Mouse (Mus musculus) ZHBTc4 (cell line): ENCODE data around the gene Olfr669.
A peak's percentile ranks its signal among the peaks of the same experiment; 100 is the strongest.
"Not testable (repeated sequence)": the region's sequence is repeated elsewhere in the genome, so short reads cannot be mapped to it uniquely, and the experiment has no call there.

ENCODE experiments used
- DNase-seq: peaks from one replicate; pipeline ENCODE4 v3.0.0-alpha.2; 2011; ENCODE audit warnings: low read depth, low spot score

Olfr669 gene

DNA sequence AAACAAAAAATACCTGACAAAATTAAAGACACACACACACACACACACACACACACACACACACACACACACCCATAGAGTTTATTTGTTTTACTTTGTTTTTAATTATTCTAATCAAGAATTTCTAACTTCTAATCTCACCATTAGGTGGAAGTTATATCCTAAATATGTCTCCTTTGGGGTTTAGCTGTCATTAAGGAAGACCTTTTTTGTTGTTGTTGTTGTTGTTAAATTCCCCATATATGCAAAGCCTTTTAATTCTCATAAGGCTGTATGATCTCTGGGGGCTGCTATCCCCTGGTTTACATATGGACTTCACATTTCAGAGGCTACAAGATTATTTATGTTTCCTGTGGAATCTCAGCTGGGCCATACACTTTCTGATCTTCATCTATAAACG is at the start of gene Olfr669:
TSS of gene Olfr669 (plus strand) at position 301 of the 400 bp plus-strand sequence.
- no peak for DNase-seq

GRCm38 (mm10) chr7:104895852-104896251 is 38.2 kb upstream of the Olfr669 start, which contains the start of gene Olfr666:
Gene Olfr666 (minus strand): TSS chr7:104895952.
- DNase-seq, result no peak

- DNase-seq, result no peak
These were observed 12.7 kb upstream of the Olfr669 start, which contains the start of gene Olfr667 for GRCm38 (mm10) chr7:104921382-104921781. Gene Olfr667 (minus strand): TSS chr7:104921482.

- no peak for DNase-seq
These were observed 6.1 kb upstream of the Olfr669 start, which contains the start of gene Olfr668 for GRCm38 (mm10) chr7:104927957-104928356. Gene Olfr668 (minus strand): TSS chr7:104928057.

- peak; percentile 15 for DNase-seq
These were observed 16.2 kb downstream of the Olfr669 start for GRCm38 (mm10) chr7:104950234-104950633.

DNA sequence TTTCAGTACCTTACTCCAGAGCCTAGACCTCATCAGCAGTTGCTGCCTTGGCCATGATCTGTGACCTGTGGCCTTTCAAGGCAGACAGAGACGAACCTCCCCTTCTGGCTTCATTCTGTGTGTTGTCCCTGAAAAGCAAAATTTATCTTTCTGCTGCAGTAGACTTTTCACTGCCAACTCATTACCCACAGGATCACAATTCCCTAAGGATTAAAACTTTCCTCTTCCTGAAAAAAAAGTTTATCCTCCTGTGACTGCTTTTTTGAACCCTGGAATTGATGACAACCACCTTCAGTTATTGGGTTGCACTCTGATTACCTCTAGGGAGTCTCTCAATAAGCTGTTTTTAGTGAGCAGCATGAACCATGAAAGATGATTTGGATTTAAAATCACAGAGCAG is 28.5 kb downstream of the Olfr669 start, which contains the start of gene Olfr670:
TSS of gene Olfr670 (minus strand) at position 101 of the 400 bp plus-strand sequence.
- DNase-seq, result no peak

DNA sequence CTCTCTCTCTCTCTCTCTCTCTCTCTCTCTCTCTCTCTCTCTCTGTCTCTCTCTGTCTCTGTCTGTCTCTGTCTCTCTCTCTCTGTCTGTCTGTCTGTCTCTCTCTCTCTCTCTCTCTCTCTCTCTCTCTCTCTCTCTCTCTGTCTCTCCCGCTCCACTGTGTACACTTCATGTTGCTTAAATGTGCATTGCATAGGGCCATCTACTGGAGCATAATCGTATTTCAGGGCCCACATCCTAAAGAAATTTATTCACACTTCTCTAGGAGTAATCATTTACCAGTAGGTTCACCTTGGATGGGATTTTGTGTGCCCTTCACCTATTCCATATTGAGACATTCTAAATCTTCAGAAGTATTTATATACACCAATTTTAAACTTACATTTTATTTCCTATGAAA is 38.5 kb downstream of the Olfr669 start:
- DNase-seq, result not testable (repeated sequence)

DNA sequence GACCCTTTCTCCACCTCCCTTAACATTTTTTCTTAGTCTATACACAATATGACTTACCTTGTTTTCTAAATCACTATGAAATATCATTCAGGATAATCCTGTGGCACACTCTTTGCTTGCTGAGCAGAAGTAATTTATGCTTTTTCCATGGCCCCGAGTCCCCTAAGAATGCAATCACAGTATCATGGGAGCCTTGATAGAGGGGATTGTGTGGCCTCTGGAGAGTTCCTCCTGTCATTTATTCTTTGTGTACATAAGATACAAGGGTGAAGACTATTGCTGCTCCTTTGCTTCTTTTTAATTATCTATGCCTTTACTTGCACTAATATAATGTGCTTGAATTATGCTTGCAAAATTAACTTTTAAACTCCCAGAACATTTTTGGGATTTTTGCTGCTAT is 45.0 kb downstream of the Olfr669 start, which contains the start of gene Olfr671:
TSS of gene Olfr671 (minus strand) at position 101 of the 400 bp plus-strand sequence.
- DNase-seq, result no peak
